Mouse (Mus musculus): ENCODE data around the gene Ssxb5. TPM values are rescaled to one million over a fixed set of nuclear protein-coding genes. Genes with fewer than 3 reads are reported as not detected.
"Not testable (repeated sequence)": the region's sequence is repeated elsewhere in the genome, so short reads cannot be mapped to it uniquely, and the experiment has no call there.

The Ssxb5 gene
- polyA plus RNA-seq (2015; fragmentation: Nextera tagmentation; extraction: Ambion mirVana), result not detected in 2 replicates

DNA sequence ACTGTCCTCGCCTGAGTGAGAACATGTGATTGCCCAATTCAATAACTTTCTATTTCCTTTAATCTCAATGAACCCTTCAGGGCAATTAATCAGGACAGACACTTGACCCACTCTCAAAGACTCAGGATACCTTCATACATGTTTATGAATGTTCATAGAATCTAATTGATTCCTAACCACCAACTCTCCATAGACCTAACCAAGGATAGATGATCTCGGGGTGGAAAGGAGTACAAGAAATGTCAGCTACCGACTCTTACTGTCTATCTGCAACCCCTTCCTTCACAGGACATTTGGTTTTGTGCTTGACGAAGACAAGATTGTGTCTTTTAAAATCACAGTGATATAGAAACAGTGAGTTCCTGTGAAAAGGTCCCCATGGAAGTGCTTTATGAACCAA, at the start of gene Ssxb5:
TSS of gene Ssxb5 (plus strand) at position 301 of the 400 bp plus-strand sequence.
- WGBS, result 83% methylated on average over 4 of the region's 4 CpGs
- H3K4me1 ChIP-seq, result not testable (repeated sequence)

DNA sequence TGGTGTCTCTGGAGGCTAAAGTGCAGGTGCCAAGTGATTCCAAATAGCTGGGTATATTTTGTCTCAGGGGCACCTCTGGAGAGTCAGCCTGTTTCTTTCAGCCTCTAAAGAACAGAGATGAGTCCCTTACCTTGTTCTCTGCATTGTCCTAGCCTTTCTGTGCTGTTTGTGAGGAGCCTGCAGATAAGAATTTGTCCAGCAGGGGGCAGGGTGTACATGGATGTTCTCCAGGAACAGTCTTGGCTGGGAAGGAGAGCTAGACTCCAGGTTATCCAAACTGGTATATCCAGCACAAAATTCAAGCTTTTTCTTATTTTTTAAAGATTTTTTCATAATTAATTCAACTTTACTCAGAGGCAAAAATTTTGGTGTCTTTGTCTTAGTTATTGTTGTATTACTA, 28.6 kb downstream of the Ssxb5 start:
- no peaks in the 10 kb centered on the region for H3K36me3 ChIP-seq
- H3K27me3 ChIP-seq, result no peaks in the 10 kb centered on the region
- H3K4me3 ChIP-seq, result no peak overlapping the region
- ATAC-seq (ENCODE audit: low FRiP score, low read depth), result no peak
- H3K4me1 ChIP-seq, result no peaks in the 10 kb centered on the region
- no peak overlapping the region for H3K4me2 ChIP-seq (replicated peaks)
- H3K27ac ChIP-seq, result no peak overlapping the region
- no peak overlapping the region for H3K9ac ChIP-seq
- no peaks in the 10 kb centered on the region for H3K9me3 ChIP-seq

More for the DNA sequence above, at the start of gene Ssxb5:
- H3K9ac ChIP-seq; H3K27ac ChIP-seq; H3K9me3 ChIP-seq; H3K4me3 ChIP-seq; ATAC-seq (ENCODE audit: low FRiP score, low read depth); H3K27me3 ChIP-seq; H3K4me2 ChIP-seq (replicated peaks); H3K36me3 ChIP-seq: not testable (repeated sequence)

DNA sequence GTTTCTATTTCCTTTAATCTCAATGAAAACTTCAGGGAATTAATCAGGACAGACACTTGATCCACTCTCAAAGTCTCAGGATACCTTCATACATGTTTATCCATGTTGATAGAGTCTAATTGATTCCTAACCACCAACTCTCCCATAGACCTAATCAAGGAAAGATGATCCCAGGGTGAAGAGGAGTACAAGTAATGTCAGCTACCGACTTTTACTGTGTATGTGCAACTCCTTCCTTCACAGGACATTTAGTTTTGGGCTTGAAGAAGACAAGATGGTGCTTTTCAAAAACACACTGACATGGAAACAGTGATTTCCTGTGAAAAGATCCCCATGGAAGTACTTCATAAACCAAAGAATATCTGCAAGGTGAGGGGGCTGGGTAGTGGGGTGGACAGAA, 40.2 kb downstream of the Ssxb5 start, which contains the start of gene Gm6592:
TSS of gene Gm6592 (plus strand) at position 301 of the 400 bp plus-strand sequence.
- no peak for ATAC-seq (ENCODE audit: low FRiP score, low read depth)
- H3K4me1 ChIP-seq, result no peaks in the 10 kb centered on the region
- no peak within 1 kb of the TSS for H3K9ac ChIP-seq
- H3K36me3 ChIP-seq, result no peaks in the 10 kb centered on the region
- no peaks in the 10 kb centered on the region for H3K27me3 ChIP-seq
- H3K9me3 ChIP-seq, result no peaks in the 10 kb centered on the region
- H3K27ac ChIP-seq, result no peak within 1 kb of the TSS
- WGBS, result 81% methylated on average over 1 of the region's 1 CpGs
- H3K4me2 ChIP-seq (replicated peaks), result no peak within 1 kb of the TSS
- H3K4me3 ChIP-seq, result no peak within 1 kb of the TSS

DNA sequence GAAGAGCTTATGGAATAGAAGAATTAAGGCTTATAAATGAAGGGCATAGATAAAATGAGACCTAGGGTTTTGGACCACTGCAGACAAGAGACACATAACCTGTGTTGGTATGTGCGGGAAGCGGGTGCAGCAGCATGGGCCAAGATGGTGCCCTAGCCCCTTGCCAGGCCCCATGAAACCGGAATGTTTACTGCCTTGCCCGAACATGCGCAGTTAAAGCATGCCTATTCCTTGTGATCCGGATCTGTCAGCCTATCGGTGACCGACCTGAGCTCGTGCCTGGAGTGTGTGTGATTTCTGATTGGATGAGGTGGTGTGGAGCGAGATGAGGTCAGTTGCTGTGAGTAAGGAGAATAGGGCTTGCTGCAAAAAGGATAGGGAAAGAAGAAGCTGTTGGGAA, 49.0 kb downstream of the Ssxb5 start:
- H3K4me2 ChIP-seq (replicated peaks), result no peak overlapping the region
- no peaks in the 10 kb centered on the region for H3K36me3 ChIP-seq
- 87% methylated on average over 10 of the region's 10 CpGs for WGBS
- H3K27me3 ChIP-seq, result no peaks in the 10 kb centered on the region
- no peak for ATAC-seq (ENCODE audit: low FRiP score, low read depth)
- no peak overlapping the region for H3K9ac ChIP-seq
- H3K9me3 ChIP-seq, result no peaks in the 10 kb centered on the region
- no peaks in the 10 kb centered on the region for H3K4me1 ChIP-seq
- H3K4me3 ChIP-seq, result no peak overlapping the region
- H3K27ac ChIP-seq, result no peak overlapping the region

Other genes with a start within 250 kb of the Ssxb5 start
- not detected in 2 replicates for gene Ssxb3, start 211.9 kb upstream of the Ssxb5 start, polyA plus RNA-seq (2015; fragmentation: Nextera tagmentation; extraction: Ambion mirVana)
- not detected in 2 replicates for gene Ssxb8, start 112.8 kb upstream of the Ssxb5 start, polyA plus RNA-seq (2015; fragmentation: Nextera tagmentation; extraction: Ambion mirVana)
- gene Ssx9, start 55.3 kb upstream of the Ssxb5 start, polyA plus RNA-seq (2015; fragmentation: Nextera tagmentation; extraction: Ambion mirVana), result not detected in 2 replicates
- gene Gm6592, start 40.3 kb downstream of the Ssxb5 start, polyA plus RNA-seq (2015; fragmentation: Nextera tagmentation; extraction: Ambion mirVana), result not detected in 2 replicates
- not detected in 2 replicates for gene Gm5751, start 70.6 kb downstream of the Ssxb5 start, polyA plus RNA-seq (2015; fragmentation: Nextera tagmentation; extraction: Ambion mirVana)
- 5.2 and 5.6 TPM in 2 replicates for gene B630019K06Rik, start 88.7 kb downstream of the Ssxb5 start, polyA plus RNA-seq (2015; fragmentation: Nextera tagmentation; extraction: Ambion mirVana)
- gene Fthl17b, start 159.3 kb downstream of the Ssxb5 start, polyA plus RNA-seq (2015; fragmentation: Nextera tagmentation; extraction: Ambion mirVana), result not detected in 2 replicates
- not detected in 2 replicates for gene Fthl17c, start 172.9 kb downstream of the Ssxb5 start, polyA plus RNA-seq (2015; fragmentation: Nextera tagmentation; extraction: Ambion mirVana)
- gene Fthl17d, start 183.1 kb downstream of the Ssxb5 start, polyA plus RNA-seq (2015; fragmentation: Nextera tagmentation; extraction: Ambion mirVana), result not detected in 2 replicates
- gene Fthl17e, start 229.8 kb downstream of the Ssxb5 start, polyA plus RNA-seq (2015; fragmentation: Nextera tagmentation; extraction: Ambion mirVana), result not detected in 2 replicates

All from limb, embryonic 13.5 days (tissue).